Mouse (Mus musculus): ENCODE data around the gene Eno4. TPM values are rescaled to one million over a fixed set of nuclear protein-coding genes. Genes with fewer than 3 reads are reported as not detected.
"Not testable (repeated sequence)": the region's sequence is repeated elsewhere in the genome, so short reads cannot be mapped to it uniquely, and the experiment has no call there.

Eno4 gene
- polyA plus RNA-seq (2012; rRNA removed) (0.02 and 0.03 TPM in 2 replicates), polyA plus RNA-seq (2014; fragmentation: Nextera tagmentation; extraction: Ambion mirVana) (not detected in 2 replicates)

GRCm38 (mm10) chr19:58942841-58943828 lies at the start of gene Eno4, which contains the start of gene Hspa12a:
Eno4 (plus strand) TSS chr19:58943425.
Hspa12a (minus strand) TSS chr19:58943654.
- Histone ChIP-seq H3K27ac (no peak within 1 kb of the TSS), H3K9me3 (ENCODE audit: control insufficient read depth, low read length) (no peaks in the 10 kb centered on the region), H3K36me3 (replicated peaks; ENCODE audit: control insufficient read depth, insufficient read depth, low read depth) (no peaks in the 10 kb centered on the region), H3K9ac (replicated peaks) (peak within 1 kb of the TSS; percentile 35; the same call in 1 of the 2 replicates), H3K4me3 (ENCODE audit: insufficient read depth in 1 of 2, low read depth in 2 of 2, low read length in 2 of 2) (peak within 1 kb of the TSS; percentile 59 to 70), H3K27me3 (ENCODE audit: control insufficient read depth, insufficient read depth, low read length) (no peaks in the 10 kb centered on the region), H3K4me1 (replicated peaks; ENCODE audit: control insufficient read depth in 2 of 2, insufficient read depth in 2 of 2, low read length in 1 of 2) (peaks cover 0 to 7% of the 10 kb centered on the region in 2 experiments; a peak in 2 of 4 replicates), H3K4me2 (ENCODE audit: low read depth) (peak within 1 kb of the TSS; percentile 78)
- DNase-seq (ENCODE audit: low read depth in 3 of 3, low spot score in 3 of 3) (peak; percentile 58 to 65 (median 59)), ATAC-seq (ENCODE audit: insufficient read depth) (peak; percentile 90)
- no peak for TF ChIP-seq EP300 (IDR thresholded peaks at IDR 0.05; ENCODE audit: low read depth)
- TF ChIP-seq CTCF (IDR thresholded peaks at IDR 0.05; ENCODE audit: low read depth) = no peak
- WGBS (ENCODE audit: insufficient replicate concordance) = under 1% methylated on average over 65 of the region's 65 CpGs

GRCm38 (mm10) chr19:58896216-58896615 lies 47.0 kb upstream of the Eno4 start:
- Histone ChIP-seq H3K36me3 (replicated peaks; ENCODE audit: control insufficient read depth, insufficient read depth, low read depth) (no peaks in the 10 kb centered on the region), H3K4me1 (replicated peaks; ENCODE audit: control insufficient read depth in 2 of 2, insufficient read depth in 2 of 2, low read length in 1 of 2) (no peaks in the 10 kb centered on the region), H3K27me3 (ENCODE audit: control insufficient read depth, insufficient read depth, low read length) (no peaks in the 10 kb centered on the region), H3K27ac (no peak overlapping the region), H3K9ac (replicated peaks) (no peak overlapping the region), H3K9me3 (ENCODE audit: control insufficient read depth, low read length) (no peaks in the 10 kb centered on the region), H3K4me2 (ENCODE audit: low read depth) (no peak overlapping the region), H3K4me3 (ENCODE audit: insufficient read depth in 1 of 2, low read depth in 2 of 2, low read length in 2 of 2) (no peak overlapping the region)
- no peak for DNase-seq (ENCODE audit: low read depth in 3 of 3, low spot score in 3 of 3)
- no peak for ATAC-seq (ENCODE audit: insufficient read depth)
- TF ChIP-seq CTCF (IDR thresholded peaks at IDR 0.05; ENCODE audit: low read depth) = no peak
- 58% methylated on average over 3 of the region's 3 CpGs for WGBS (ENCODE audit: insufficient replicate concordance)

- DNase-seq (ENCODE audit: low read depth in 3 of 3, low spot score in 3 of 3); H3K27ac ChIP-seq; H3K4me2 ChIP-seq (ENCODE audit: low read depth); H3K27me3 ChIP-seq (ENCODE audit: control insufficient read depth, insufficient read depth, low read length); H3K9ac ChIP-seq (replicated peaks); H3K4me1 ChIP-seq (replicated peaks; ENCODE audit: control insufficient read depth in 2 of 2, insufficient read depth in 2 of 2, low read length in 1 of 2); H3K9me3 ChIP-seq (ENCODE audit: control insufficient read depth, low read length); H3K4me3 ChIP-seq (ENCODE audit: insufficient read depth in 1 of 2, low read depth in 2 of 2, low read length in 2 of 2); H3K36me3 ChIP-seq (replicated peaks; ENCODE audit: control insufficient read depth, insufficient read depth, low read depth); ATAC-seq (ENCODE audit: insufficient read depth): not testable (repeated sequence)
- 57% methylated on average over 10 of the region's 10 CpGs for WGBS (ENCODE audit: insufficient replicate concordance)
Observed at GRCm38 (mm10) chr19:58900471-58900870, 42.8 kb upstream of the Eno4 start.

GRCm38 (mm10) chr19:58903079-58903898 lies 39.9 kb upstream of the Eno4 start:
- 0 out of 4 replicates have a peak, but pooled peaks cover 0 to 4% of the 10 kb centered on the region in 2 experiments for H3K4me1 ChIP-seq (replicated peaks; ENCODE audit: control insufficient read depth in 2 of 2, insufficient read depth in 2 of 2, low read length in 1 of 2)
- no peaks in the 10 kb centered on the region for H3K9me3 ChIP-seq (ENCODE audit: control insufficient read depth, low read length)
- H3K27me3 ChIP-seq (ENCODE audit: control insufficient read depth, insufficient read depth, low read length) = no peaks in the 10 kb centered on the region
- WGBS (ENCODE audit: insufficient replicate concordance) = 37% methylated on average over 7 of the region's 7 CpGs
- no peak overlapping the region for H3K4me2 ChIP-seq (ENCODE audit: low read depth)
- H3K27ac ChIP-seq = no peak overlapping the region
- H3K9ac ChIP-seq (replicated peaks) = no peak overlapping the region
- TF ChIP-seq EP300 (IDR thresholded peaks at IDR 0.05; ENCODE audit: low read depth) (no peak), CTCF (IDR thresholded peaks at IDR 0.05; ENCODE audit: low read depth) (no peak)
- H3K4me3 ChIP-seq (ENCODE audit: insufficient read depth in 1 of 2, low read depth in 2 of 2, low read length in 2 of 2) = no peak overlapping the region
- H3K36me3 ChIP-seq (replicated peaks; ENCODE audit: control insufficient read depth, insufficient read depth, low read depth) = no peaks in the 10 kb centered on the region
- no peak for DNase-seq (ENCODE audit: low read depth in 3 of 3, low spot score in 3 of 3)
- ATAC-seq (ENCODE audit: insufficient read depth) = no peak

Data from liver, embryonic 14.5 days (tissue).